Mouse (Mus musculus): Measurements from ENCODE around the gene Arhgap29. TPM values are rescaled to one million over a fixed set of nuclear protein-coding genes. Genes with fewer than 3 reads are reported as not detected.

Arhgap29 gene
- total and polyA plus RNA-seq, 3 experiments = 9.9 to 60.6 (median 50.2) TPM

Other genes starting within 250 kb of the Arhgap29 start
- gene F3, start 229.0 kb upstream of the Arhgap29 start, total RNA-seq (2021) = 10 to 100 TPM in 1 of 2 experiments, 1 to 10 TPM in 1; 8.0 to 22.4 TPM
- gene F3, start 229.0 kb upstream of the Arhgap29 start, polyA plus RNA-seq (2012; rRNA removed) = 12.7 and 19.4 TPM in 2 replicates
- gene Abcd3, start 137.2 kb upstream of the Arhgap29 start, total RNA-seq (2021) = 100 to 1,000 TPM in 1 of 2 experiments, 10 to 100 TPM in 1; 87.2 to 104 TPM
- gene Abcd3, start 137.2 kb upstream of the Arhgap29 start, polyA plus RNA-seq (2012; rRNA removed) = 3.5 and 11.9 TPM in 2 replicates
- gene Abca4, start 91.9 kb downstream of the Arhgap29 start, total RNA-seq (2021) = 1 to 10 TPM; 1.7 to 5.9 TPM
- gene Abca4, start 91.9 kb downstream of the Arhgap29 start, polyA plus RNA-seq (2012; rRNA removed) = 0.87 and 1.8 TPM in 2 replicates

Measured in adrenal gland, adult 2 months (tissue).